Mouse (Mus musculus): ENCODE results near the gene Efnb3. TPM values are rescaled to one million over a fixed set of nuclear protein-coding genes. Genes with fewer than 3 reads are reported as not detected.

Efnb3 gene
- 1.1 and 1.8 TPM in 2 replicates for polyA plus RNA-seq (2015; fragmentation: Nextera tagmentation; extraction: Ambion mirVana)

DNA sequence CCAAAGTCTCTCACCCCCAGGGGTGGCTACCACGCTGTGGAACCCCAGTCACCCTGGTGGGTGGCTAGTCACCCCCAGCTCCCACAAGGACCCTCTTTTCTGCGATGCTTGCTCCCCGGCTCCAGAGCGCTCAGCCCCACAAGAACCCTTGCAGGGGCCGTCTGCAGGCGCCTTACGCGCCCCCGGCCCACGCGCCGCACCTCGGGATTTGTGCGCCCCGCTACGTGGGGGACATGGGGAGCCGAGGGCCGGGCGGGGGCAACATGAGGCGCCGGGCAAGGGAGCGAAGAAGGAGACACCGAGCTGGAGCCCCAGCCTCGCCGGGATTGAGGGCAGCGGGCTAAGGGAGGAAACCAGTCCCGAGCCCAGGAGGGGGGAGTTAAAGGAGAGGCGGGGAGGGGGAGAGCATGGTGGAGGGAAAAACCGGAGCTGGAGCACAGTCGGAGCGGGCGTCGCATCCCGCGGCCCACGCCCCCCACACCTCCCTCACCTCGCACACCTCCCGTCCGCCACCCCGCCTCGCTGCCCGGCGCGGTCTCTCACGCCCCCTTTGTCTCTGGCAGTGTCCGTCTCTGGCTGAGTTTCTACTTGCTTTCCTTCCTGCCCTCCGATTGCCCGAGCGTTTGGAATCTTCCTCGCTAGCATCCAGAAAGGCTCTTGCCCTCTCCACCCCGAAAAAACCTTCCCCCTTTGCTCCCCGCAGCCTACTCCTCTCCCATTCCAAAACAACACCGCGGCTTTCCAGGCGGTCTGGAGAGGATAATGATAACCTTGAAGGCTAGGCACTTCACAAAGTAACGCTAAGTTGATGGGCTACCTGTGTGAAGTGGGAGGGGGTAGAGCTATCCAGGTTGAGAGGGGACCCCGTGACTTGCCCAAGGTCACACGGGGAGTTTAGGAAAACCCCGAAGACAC is at the start of gene Efnb3:
Efnb3 (minus strand) TSS at position 355 of the 915 bp plus-strand sequence.

GRCm38 (mm10) chr11:69605726-69606490 is 45.9 kb upstream of the Efnb3 start, which contains the start of gene Atp1b2:
Atp1b2 (minus strand) TSS chr11:69605942.

DNA sequence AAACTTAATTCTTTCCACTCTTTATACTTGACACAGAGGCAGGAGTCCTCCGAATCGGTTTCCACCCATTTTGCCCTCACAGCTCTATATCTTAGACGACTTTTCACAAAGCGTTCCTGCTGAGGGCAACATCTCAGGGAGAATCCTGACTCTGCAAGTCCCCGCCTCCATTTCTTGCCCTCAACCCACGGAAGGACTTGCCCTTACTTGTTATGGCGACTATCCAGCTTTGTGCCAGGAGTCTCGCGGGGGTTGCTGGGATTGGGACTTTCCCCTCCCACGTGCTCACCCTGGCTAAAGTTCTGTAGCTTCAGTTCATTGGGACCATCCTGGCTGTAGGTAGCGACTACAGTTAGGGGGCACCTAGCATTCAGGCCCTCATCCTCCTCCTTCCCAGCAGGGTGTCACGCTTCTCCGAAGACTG is 20.1 kb upstream of the Efnb3 start, which contains the start of the genes Wrap53 and Trp53:
Wrap53 (minus strand) TSS at position 165 of the 424 bp plus-strand sequence.
Trp53 (plus strand) TSS at position 269 of the 424 bp plus-strand sequence.

GRCm38 (mm10) chr11:69549060-69549656 is 10.8 kb downstream of the Efnb3 start, which contains the start of gene Dnah2:
Dnah2 (minus strand) TSS chr11:69549110.

Other genes starting within 250 kb of the Efnb3 start
- gene Cntrob, start 236.4 kb downstream of the Efnb3 start, polyA plus RNA-seq (2015; fragmentation: Nextera tagmentation; extraction: Ambion mirVana): 10.3 and 12.8 TPM in 2 replicates
- 94.9 and 97.1 TPM in 2 replicates for gene Trappc1, start 236.2 kb downstream of the Efnb3 start, polyA plus RNA-seq (2015; fragmentation: Nextera tagmentation; extraction: Ambion mirVana)
- 0.30 and 0.55 TPM in 2 replicates for gene Kcnab3, start 233.9 kb downstream of the Efnb3 start, polyA plus RNA-seq (2015; fragmentation: Nextera tagmentation; extraction: Ambion mirVana)
- 3.1 and 4.2 TPM in 2 replicates for gene Rnf227, start 219.7 kb downstream of the Efnb3 start, polyA plus RNA-seq (2015; fragmentation: Nextera tagmentation; extraction: Ambion mirVana)
- 9.3 and 10.9 TPM in 2 replicates for gene Chd3, start 190.8 kb downstream of the Efnb3 start, polyA plus RNA-seq (2015; fragmentation: Nextera tagmentation; extraction: Ambion mirVana)
- gene Naa38, start 164.7 kb downstream of the Efnb3 start, polyA plus RNA-seq (2015; fragmentation: Nextera tagmentation; extraction: Ambion mirVana): 115 and 122 TPM in 2 replicates
- 8.1 and 10.1 TPM in 2 replicates for gene Cyb5d1, start 164.6 kb downstream of the Efnb3 start, polyA plus RNA-seq (2015; fragmentation: Nextera tagmentation; extraction: Ambion mirVana)
- 25.2 and 29.9 TPM in 2 replicates for gene Tmem88, start 162.0 kb downstream of the Efnb3 start, polyA plus RNA-seq (2015; fragmentation: Nextera tagmentation; extraction: Ambion mirVana)
- gene Kdm6b, start 146.5 kb downstream of the Efnb3 start, polyA plus RNA-seq (2015; fragmentation: Nextera tagmentation; extraction: Ambion mirVana): 12.5 and 16.9 TPM in 2 replicates
- gene Dnah2, start 11.1 kb downstream of the Efnb3 start, polyA plus RNA-seq (2015; fragmentation: Nextera tagmentation; extraction: Ambion mirVana): 0.06 and 0.21 TPM in 2 replicates
- 19.3 and 21.3 TPM in 2 replicates for gene Wrap53, start 20.1 kb upstream of the Efnb3 start, polyA plus RNA-seq (2015; fragmentation: Nextera tagmentation; extraction: Ambion mirVana)
- gene Trp53, start 20.2 kb upstream of the Efnb3 start, polyA plus RNA-seq (2015; fragmentation: Nextera tagmentation; extraction: Ambion mirVana): 80.6 and 88.9 TPM in 2 replicates
- gene Atp1b2, start 45.7 kb upstream of the Efnb3 start, polyA plus RNA-seq (2015; fragmentation: Nextera tagmentation; extraction: Ambion mirVana): 20.4 and 20.8 TPM in 2 replicates
- gene Shbg, start 57.7 kb upstream of the Efnb3 start, polyA plus RNA-seq (2015; fragmentation: Nextera tagmentation; extraction: Ambion mirVana): not detected in 2 replicates
- 7.3 and 7.9 TPM in 2 replicates for gene Sat2, start 61.8 kb upstream of the Efnb3 start, polyA plus RNA-seq (2015; fragmentation: Nextera tagmentation; extraction: Ambion mirVana)
- 11.5 and 12.6 TPM in 2 replicates for gene Fxr2, start 72.8 kb upstream of the Efnb3 start, polyA plus RNA-seq (2015; fragmentation: Nextera tagmentation; extraction: Ambion mirVana)
- gene Sox15, start 95.1 kb upstream of the Efnb3 start, polyA plus RNA-seq (2015; fragmentation: Nextera tagmentation; extraction: Ambion mirVana): 0.19 and 0.25 TPM in 2 replicates
- 44.5 and 46.1 TPM in 2 replicates for gene Mpdu1, start 102.4 kb upstream of the Efnb3 start, polyA plus RNA-seq (2015; fragmentation: Nextera tagmentation; extraction: Ambion mirVana)
- gene Cd68, start 105.9 kb upstream of the Efnb3 start, polyA plus RNA-seq (2015; fragmentation: Nextera tagmentation; extraction: Ambion mirVana): 25.2 and 39.1 TPM in 2 replicates
- gene Eif4a1, start 112.2 kb upstream of the Efnb3 start, polyA plus RNA-seq (2015; fragmentation: Nextera tagmentation; extraction: Ambion mirVana): 272 and 275 TPM in 2 replicates
- 37.0 and 38.4 TPM in 2 replicates for gene Senp3, start 121.9 kb upstream of the Efnb3 start, polyA plus RNA-seq (2015; fragmentation: Nextera tagmentation; extraction: Ambion mirVana)
- 0.64 and 0.78 TPM in 2 replicates for gene Tnfsf13, start 125.6 kb upstream of the Efnb3 start, polyA plus RNA-seq (2015; fragmentation: Nextera tagmentation; extraction: Ambion mirVana)
- gene Tnfsf12, start 135.6 kb upstream of the Efnb3 start, polyA plus RNA-seq (2015; fragmentation: Nextera tagmentation; extraction: Ambion mirVana): 4.4 and 5.2 TPM in 2 replicates
- gene Tnfsfm13, start 135.9 kb upstream of the Efnb3 start, polyA plus RNA-seq (2015; fragmentation: Nextera tagmentation; extraction: Ambion mirVana): 2.1 and 2.8 TPM in 2 replicates
- 15.2 and 15.8 TPM in 2 replicates for gene Polr2a, start 198.4 kb upstream of the Efnb3 start, polyA plus RNA-seq (2015; fragmentation: Nextera tagmentation; extraction: Ambion mirVana)
- 0.07 and 0.08 TPM in 2 replicates for gene Slc35g3, start 201.8 kb upstream of the Efnb3 start, polyA plus RNA-seq (2015; fragmentation: Nextera tagmentation; extraction: Ambion mirVana)
- 1.3 and 1.9 TPM in 2 replicates for gene Zbtb4, start 205.7 kb upstream of the Efnb3 start, polyA plus RNA-seq (2015; fragmentation: Nextera tagmentation; extraction: Ambion mirVana)
- gene Chrnb1, start 235.7 kb upstream of the Efnb3 start, polyA plus RNA-seq (2015; fragmentation: Nextera tagmentation; extraction: Ambion mirVana): 0.99 and 1.5 TPM in 2 replicates
- 0.33 and 0.36 TPM in 2 replicates for gene Fgf11, start 241.7 kb upstream of the Efnb3 start, polyA plus RNA-seq (2015; fragmentation: Nextera tagmentation; extraction: Ambion mirVana)
- gene Tmem102, start 245.4 kb upstream of the Efnb3 start, polyA plus RNA-seq (2015; fragmentation: Nextera tagmentation; extraction: Ambion mirVana): 0.30 and 0.68 TPM in 2 replicates

Measured in spleen, postnatal 0 days (tissue).